Mouse (Mus musculus) layer of hippocampus, postnatal 36 days (tissue): ENCODE measurements at regions not wholly inside any gene's neighbourhood (a gene's known extent, or its start where the extent isn't known, plus 50 kb on each side); places are given as distances from the start of the nearest gene placed in this dataset.

ENCODE experiments used
- DNase-seq, 2 experiments: peaks; one replicate each; pipeline ENCODE4 v3.0.0; 2022

- no peak for DNase-seq
These were observed 174.4 kb upstream of the March1 start for GRCm38 (mm10) chr8:65443266-65443665.

- no peak for DNase-seq
These were observed 196.8 kb upstream of the March1 start for GRCm38 (mm10) chr8:65420870-65421269.

GRCm38 (mm10) chr8:65417897-65418296 is 199.8 kb upstream of the March1 start:
- no peak for DNase-seq

GRCm38 (mm10) chr8:65414201-65414600 is 203.5 kb upstream of the March1 start:
- DNase-seq, result peak; percentile 4 to 10

GRCm38 (mm10) chr8:65412291-65412690 is 205.4 kb upstream of the March1 start:
- peak; percentile 4 to 26 for DNase-seq

- DNase-seq, result no peak
These were observed 221.9 kb upstream of the March1 start for GRCm38 (mm10) chr8:65395755-65396154.

GRCm38 (mm10) chr8:65355990-65356389 is 226.6 kb upstream of the BC030870 start:
- DNase-seq, result no peak

GRCm38 (mm10) chr8:65349396-65349795 is 220.0 kb upstream of the BC030870 start:
- DNase-seq, result peak; percentile 49 to 53

- no peak for DNase-seq
These were observed 201.8 kb upstream of the BC030870 start for GRCm38 (mm10) chr8:65331136-65331535.

- DNase-seq, result no peak
These were observed 159.3 kb upstream of the BC030870 start for GRCm38 (mm10) chr8:65288687-65289086.

- DNase-seq, result no peak
These were observed 151.0 kb upstream of the BC030870 start for GRCm38 (mm10) chr8:65280390-65280789.
